Mouse (Mus musculus): ENCODE results near the gene Fars2.
"Not testable (repeated sequence)": the region's sequence is repeated elsewhere in the genome, so short reads cannot be mapped to it uniquely, and the experiment has no call there.

The Fars2 gene

GRCm38 (mm10) chr13:36368799-36369198, 251.6 kb downstream of the Fars2 start:
- DNase-seq (ENCODE audit: low spot score) = no peak

- DNase-seq (ENCODE audit: low spot score) = no peak
These were observed 252.2 kb downstream of the Fars2 start for GRCm38 (mm10) chr13:36369400-36369799.

GRCm38 (mm10) chr13:36383236-36383635, 266.0 kb downstream of the Fars2 start:
- no peak for DNase-seq (ENCODE audit: low spot score)

- no peak for DNase-seq (ENCODE audit: low spot score)
These were observed 268.9 kb downstream of the Fars2 start for GRCm38 (mm10) chr13:36386074-36386473.

GRCm38 (mm10) chr13:36391936-36392335, 274.7 kb downstream of the Fars2 start:
- DNase-seq (ENCODE audit: low spot score) = no peak

- no peak for DNase-seq (ENCODE audit: low spot score)
These were observed 275.5 kb downstream of the Fars2 start for GRCm38 (mm10) chr13:36392666-36393065.

GRCm38 (mm10) chr13:36401011-36401410, 283.8 kb downstream of the Fars2 start:
- no peak for DNase-seq (ENCODE audit: low spot score)

- DNase-seq (ENCODE audit: low spot score) = no peak
These were observed 296.1 kb downstream of the Fars2 start for GRCm38 (mm10) chr13:36413276-36413675.

- DNase-seq (ENCODE audit: low spot score) = no peak
These were observed 298.0 kb downstream of the Fars2 start for GRCm38 (mm10) chr13:36415176-36415575.

GRCm38 (mm10) chr13:36416546-36416945, 299.3 kb downstream of the Fars2 start:
- DNase-seq (ENCODE audit: low spot score) = no peak

- DNase-seq (ENCODE audit: low spot score) = no peak
These were observed 302.1 kb downstream of the Fars2 start for GRCm38 (mm10) chr13:36419357-36419756.

GRCm38 (mm10) chr13:36422446-36422845, 305.2 kb downstream of the Fars2 start:
- DNase-seq (ENCODE audit: low spot score) = no peak

- DNase-seq (ENCODE audit: low spot score) = not testable (repeated sequence)
These were observed 308.9 kb downstream of the Fars2 start for GRCm38 (mm10) chr13:36425824-36426705.

- no peak for DNase-seq (ENCODE audit: low spot score)
These were observed 312.4 kb downstream of the Fars2 start for GRCm38 (mm10) chr13:36429500-36430189.

GRCm38 (mm10) chr13:36430420-36431114, 313.4 kb downstream of the Fars2 start:
- no peak for DNase-seq (ENCODE audit: low spot score)

GRCm38 (mm10) chr13:36431974-36432518, 314.8 kb downstream of the Fars2 start:
- DNase-seq (ENCODE audit: low spot score) = no peak

- no peak for DNase-seq (ENCODE audit: low spot score)
These were observed 327.7 kb downstream of the Fars2 start for GRCm38 (mm10) chr13:36444748-36445423.

GRCm38 (mm10) chr13:36447947-36448346, 330.7 kb downstream of the Fars2 start:
- DNase-seq (ENCODE audit: low spot score) = peak; percentile 34

GRCm38 (mm10) chr13:36448565-36448964, 331.4 kb downstream of the Fars2 start:
- DNase-seq (ENCODE audit: low spot score) = no peak

GRCm38 (mm10) chr13:36451437-36451836, 334.2 kb downstream of the Fars2 start:
- no peak for DNase-seq (ENCODE audit: low spot score)

- no peak for DNase-seq (ENCODE audit: low spot score)
These were observed 343.3 kb downstream of the Fars2 start for GRCm38 (mm10) chr13:36460473-36460872.

GRCm38 (mm10) chr13:36463669-36464068, 346.5 kb downstream of the Fars2 start:
- DNase-seq (ENCODE audit: low spot score) = no peak

All from embryo, embryonic 10 days (tissue).